Comparison of ENCODE assay signal across 25 mouse cellular contexts in the genomic region with DNA sequence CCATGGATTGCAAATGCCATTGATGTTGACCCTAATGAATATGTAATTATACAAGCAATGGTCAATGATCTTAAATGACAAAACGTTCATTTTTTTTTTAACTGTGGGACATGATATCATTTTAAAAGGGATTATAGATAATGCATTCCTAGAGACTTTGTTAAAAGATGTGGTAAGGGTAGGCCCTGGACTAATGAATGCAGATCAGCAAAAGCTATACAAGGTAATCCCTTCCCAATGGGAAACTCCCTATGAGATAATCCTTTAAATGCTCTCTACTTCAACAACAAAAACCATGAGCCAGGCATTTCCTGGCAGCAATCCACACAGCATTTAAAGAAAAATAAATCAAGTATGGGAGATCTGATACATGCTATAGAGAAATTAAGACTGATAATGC.
"Had no signal": no experiment of that assay in that cellular context is flagged by ENCODE, and none has a peak within 500 bp of the region (broad histone marks: within the 10 kb centered on the region; RNA-seq: fewer than 3 reads in every experiment).

No protein-coding gene starts in this region.

- ATAC-seq: hindbrain, postnatal 0 days; intestine, embryonic 16.5 days had no signal

- H3K9ac ChIP-seq: heart, embryonic 12.5 days; hindbrain, embryonic 13.5 days; hindbrain, embryonic 15.5 days; kidney, embryonic 15.5 days; limb, embryonic 13.5 days; limb, embryonic 15.5 days had no signal

- H3K4me3 ChIP-seq: gastrocnemius, adult 2 months; heart, embryonic 10.5 days; heart, embryonic 12.5 days; hindbrain, embryonic 10.5 days; hindbrain, embryonic 13.5 days; hindbrain, embryonic 15.5 days; kidney, embryonic 15.5 days; limb, embryonic 13.5 days; limb, embryonic 15.5 days had no signal

- DNase-seq: gastrocnemius, adult 2 months; gastrocnemius, postnatal 10 days; gastrocnemius, postnatal 25 days; heart, adult 18-20 months; heart, postnatal 10 days; heart, postnatal 4 days; kidney, adult 11 months; kidney, adult 2 months; kidney, adult 9 months; kidney, postnatal 14 days; kidney, postnatal 36 days; layer of hippocampus, adult 9-11 months; layer of hippocampus, postnatal 36 days; left cerebral cortex, postnatal 4 days had no signal

- H3K4me1 ChIP-seq: heart, embryonic 10.5 days; heart, embryonic 12.5 days; hindbrain, embryonic 10.5 days; hindbrain, embryonic 13.5 days; hindbrain, embryonic 15.5 days; kidney, embryonic 15.5 days; limb, embryonic 13.5 days; limb, embryonic 15.5 days had no signal

- H3K27ac ChIP-seq: gastrocnemius, adult 2 months; heart, embryonic 10.5 days; hindbrain, embryonic 10.5 days; hindbrain, embryonic 13.5 days; hindbrain, embryonic 15.5 days; hindbrain, postnatal 0 days; kidney, embryonic 15.5 days; kidney, postnatal 0 days; limb, embryonic 13.5 days; limb, embryonic 15.5 days had no signal

- H3K9me3 ChIP-seq: heart, embryonic 10.5 days; heart, embryonic 12.5 days; hindbrain, embryonic 10.5 days; hindbrain, embryonic 13.5 days; hindbrain, embryonic 15.5 days; kidney, embryonic 15.5 days; limb, embryonic 13.5 days; limb, embryonic 15.5 days had no signal

- H3K27me3 ChIP-seq: heart, embryonic 12.5 days; hindbrain, embryonic 13.5 days; hindbrain, embryonic 15.5 days; kidney, embryonic 15.5 days; limb, embryonic 13.5 days; limb, embryonic 15.5 days had no signal

- H3K36me3 ChIP-seq: heart, embryonic 10.5 days; heart, embryonic 12.5 days; hindbrain, embryonic 10.5 days; hindbrain, embryonic 13.5 days; hindbrain, embryonic 15.5 days; kidney, embryonic 15.5 days; limb, embryonic 13.5 days; limb, embryonic 15.5 days had no signal

- H3K4me2 ChIP-seq: heart, embryonic 12.5 days; hindbrain, embryonic 13.5 days; hindbrain, embryonic 15.5 days; kidney, embryonic 15.5 days; limb, embryonic 13.5 days; limb, embryonic 15.5 days had no signal
